ENCODE assay signal across 17 mouse cellular contexts in the genomic region with DNA sequence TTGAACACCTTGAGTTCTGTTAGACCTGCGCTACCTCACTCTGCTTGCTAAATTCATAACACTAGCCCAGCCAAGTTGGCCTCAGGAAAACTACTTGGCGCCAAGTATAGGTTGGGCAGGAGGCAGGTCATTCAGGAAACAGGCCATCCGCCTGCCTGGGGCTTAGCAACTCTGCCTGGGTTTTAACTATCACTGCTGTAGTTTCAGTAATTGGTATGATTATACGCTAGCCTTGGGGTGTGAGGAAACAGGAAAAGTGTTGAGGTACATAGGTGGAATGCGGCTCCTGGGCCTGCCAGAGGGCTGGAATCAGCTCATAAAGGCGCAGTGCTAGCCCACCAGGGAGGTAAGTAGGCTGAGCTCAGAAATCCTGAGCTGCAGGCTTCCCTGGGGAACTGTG.
DNase-seq lines count a peak whose midpoint lies in the region; ATAC-seq and TF ChIP-seq lines count a peak whose summit lies in the region.
"Had no signal": no experiment of that assay in that cellular context is flagged by ENCODE, and none has a peak within 500 bp of the region (broad histone marks: within the 10 kb centered on the region; RNA-seq: fewer than 3 reads in every experiment).

No protein-coding gene starts in this region.

- H3K4me2 ChIP-seq in limb, embryonic 15.5 days: no peak overlapping the region

- H3K27ac ChIP-seq in cerebellum, adult 2 months (ENCODE audit: insufficient read depth, low read length): no peak overlapping the region
- peak overlapping the region; percentile 33; the same call in 1 of the 2 replicates for H3K27ac ChIP-seq in limb, embryonic 15.5 days
- H3K27ac ChIP-seq: forebrain, embryonic 10.5 days; hindbrain, embryonic 10.5 days had no signal

- H3K9ac ChIP-seq in limb, embryonic 15.5 days: no peak overlapping the region

- peaks cover 72% of the 10 kb centered on the region for H3K4me1 ChIP-seq in megakaryocyte, embryonic 14.5 days
- peaks cover 7% of the 10 kb centered on the region for H3K4me1 ChIP-seq in cerebellum, adult 2 months (ENCODE audit: control insufficient read depth, insufficient read depth, low read length)
- peaks cover 16% of the 10 kb centered on the region for H3K4me1 ChIP-seq in limb, embryonic 15.5 days

- DNase-seq in cerebellum, adult 2 months: peak; percentile 72 to 87
- DNase-seq in adrenal gland, adult 8-10 months: no peak
- no peak for DNase-seq in kidney, adult 11 months
- DNase-seq: kidney, adult 8-10 months; kidney, postnatal 36 days; layer of hippocampus, adult 9-11 months; lung, adult 2 months; lung, postnatal 4 days; midbrain, embryonic 14.5 days; right cerebral cortex, postnatal 4 days; thymus, postnatal 25 days had no signal

- peaks cover 21% of the 10 kb centered on the region for H3K36me3 ChIP-seq in megakaryocyte, embryonic 14.5 days (replicated peaks; ENCODE audit: low read length)
- no peaks in the 10 kb centered on the region for H3K36me3 ChIP-seq in limb, embryonic 15.5 days

- H3K9me3 ChIP-seq in megakaryocyte, embryonic 14.5 days: peaks cover 3% of the 10 kb centered on the region
- no peaks in the 10 kb centered on the region for H3K9me3 ChIP-seq in limb, embryonic 15.5 days

- no peaks in the 10 kb centered on the region for H3K27me3 ChIP-seq in megakaryocyte, embryonic 14.5 days (replicated peaks)
- no peaks in the 10 kb centered on the region for H3K27me3 ChIP-seq in cerebellum, adult 2 months (ENCODE audit: control insufficient read depth, insufficient read depth, low read length)
- H3K27me3 ChIP-seq in limb, embryonic 15.5 days: no peaks in the 10 kb centered on the region

- peak overlapping the region; percentile 44 for H3K4me3 ChIP-seq in megakaryocyte, embryonic 14.5 days (replicated peaks)
- no peak overlapping the region for H3K4me3 ChIP-seq in cerebellum, adult 2 months (replicated peaks; ENCODE audit: insufficient read depth, low read depth, low read length)
- no peak overlapping the region for H3K4me3 ChIP-seq in limb, embryonic 15.5 days
- H3K4me3 ChIP-seq: forebrain, embryonic 10.5 days; hindbrain, embryonic 10.5 days had no signal

- ATAC-seq in megakaryocyte, adult 5-6 weeks (ENCODE audit: poor library complexity, severe bottlenecking): no peak
- 0 out of 2 replicates have a peak, but pooled peaks have one; percentile 2 for ATAC-seq in common myeloid progenitor, adult 5-6 weeks (replicated peaks; ENCODE audit: low read depth, poor library complexity, severe bottlenecking)
- ATAC-seq in limb, embryonic 15.5 days (ENCODE audit: insufficient number of reproducible peaks, low FRiP score, low TSS enrichment, low read depth): peak; percentile 70; the same call in 1 of the 2 replicates

- WGBS in cerebellum, adult 2 months: 26% methylated on average over 6 of the region's 6 CpGs
- 26% methylated on average over 6 of the region's 6 CpGs for WGBS in limb, embryonic 15.5 days

- TF ChIP-seq POLR2A in cerebellum, adult 2 months (IDR thresholded peaks at IDR 0.05; ENCODE audit: borderline replicate concordance, insufficient read depth, low read length): no peak

- TF ChIP-seq CTCF in cerebellum, adult 2 months (IDR thresholded peaks at IDR 0.05; ENCODE audit: borderline replicate concordance, insufficient read depth, low read depth, low read length): no peak

Comparison
In these comparisons a context has a peak if more than half of its experiments do, and no peak if none do; other contexts are left out.
1. DNase-seq: peak in cerebellum, adult 2 months (2 of 2); none in adrenal gland, adult 8-10 months (single experiment) and kidney, adult 11 months (single experiment).